Mouse (Mus musculus): ENCODE results near the gene Asb13.

- TF ChIP-seq POLR2A (IDR thresholded peaks at IDR 0.05; ENCODE audit: low read depth, low read length) (no peak), CTCF (IDR thresholded peaks at IDR 0.05; ENCODE audit: borderline replicate concordance, insufficient read depth, low read length) (no peak)
These were observed 5.7 kb upstream of the Asb13 start for GRCm38 (mm10) chr13:3628102-3628501.

Data from embryonic fibroblast, embryonic 13.5 days (primary cell).